ENCODE assay signal across 7 mouse cellular contexts in the genomic region with DNA sequence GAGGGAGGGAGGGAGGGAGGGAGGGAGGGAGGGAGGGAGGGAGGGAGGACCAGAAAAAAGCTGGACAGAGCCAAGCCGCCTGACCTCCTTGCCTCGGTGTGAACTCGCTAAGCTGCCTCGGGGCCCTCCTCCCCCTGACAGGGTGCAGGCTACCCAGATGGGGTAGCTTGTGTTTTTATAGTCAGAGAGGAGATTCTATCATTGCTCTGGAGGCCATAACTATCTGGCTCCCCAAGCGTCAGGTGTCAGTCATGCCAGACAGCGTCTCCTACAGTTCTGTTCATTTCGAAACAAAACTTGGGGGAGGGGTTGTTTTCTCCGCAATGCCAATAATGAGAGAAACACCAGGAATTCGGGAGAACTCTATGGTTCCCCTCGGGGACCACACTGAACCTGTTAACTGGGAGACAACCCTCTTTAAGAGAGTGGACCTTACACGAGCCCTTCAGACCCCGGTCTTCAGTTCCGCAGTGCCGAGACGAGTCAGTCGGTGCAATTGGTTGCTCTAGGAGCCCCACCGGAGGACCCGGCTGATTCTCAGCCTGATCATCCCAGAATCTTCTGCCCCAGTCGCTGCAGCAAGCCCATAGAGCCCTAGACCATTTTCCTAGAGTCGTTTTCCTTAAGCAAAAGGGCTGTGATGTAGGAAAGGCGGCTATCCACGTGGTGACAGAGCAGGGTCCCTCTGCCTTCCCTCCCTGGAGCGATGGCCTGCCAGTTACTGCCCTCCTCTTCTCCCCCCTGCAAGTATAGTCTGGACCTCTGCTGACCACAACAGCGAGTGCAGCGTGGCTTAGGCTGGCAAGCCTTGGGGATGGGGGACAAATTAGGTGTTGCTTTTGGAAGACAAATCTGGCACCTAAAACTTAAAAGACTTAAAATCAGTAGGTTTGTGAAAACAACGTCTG. TPM values are rescaled to one million over a fixed set of nuclear protein-coding genes. Genes with fewer than 3 reads are reported as not detected.
DNase-seq lines count a peak whose midpoint lies in the region; ATAC-seq and TF ChIP-seq lines count a peak whose summit lies in the region.

No protein-coding gene starts in this region.

- peaks cover 4% of the 10 kb centered on the region for H3K9me3 ChIP-seq in CH12.LX (replicated peaks; ENCODE audit: low read length)
- no peaks in the 10 kb centered on the region for H3K9me3 ChIP-seq in hindbrain, embryonic 10.5 days
- no peaks in the 10 kb centered on the region for H3K9me3 ChIP-seq in liver, postnatal 0 days (ENCODE audit: low read length)

- under 1% methylated on average over 26 of the region's 26 CpGs for WGBS in hindbrain, embryonic 10.5 days
- WGBS in liver, postnatal 0 days (ENCODE audit: insufficient replicate concordance): under 1% methylated on average over 26 of the region's 26 CpGs

- peak overlapping the region in 1 of 3 experiments; percentile 6 for H3K4me3 ChIP-seq in CH12.LX (replicated peaks in 1 of 3; ENCODE audit: low read depth in 2 of 3, low read length in 2 of 3, poor library complexity in 1 of 3)
- peak overlapping the region; percentile 88 for H3K4me3 ChIP-seq in hindbrain, embryonic 10.5 days
- peak overlapping the region; percentile 44 for H3K4me3 ChIP-seq in liver, postnatal 0 days (ENCODE audit: low read depth, low read length)

- no peak for TF ChIP-seq EP300 in CH12.LX (IDR thresholded peaks at IDR 0.05; ENCODE audit: low read length)
- no peak for TF ChIP-seq EP300 in liver, postnatal 0 days (IDR thresholded peaks at IDR 0.05; ENCODE audit: low read depth)

- H3K27ac ChIP-seq in CH12.LX (ENCODE audit: insufficient read depth, low read depth): no peak overlapping the region
- H3K27ac ChIP-seq in hindbrain, embryonic 10.5 days: peak overlapping the region; percentile 71; the same call in 1 of the 2 replicates
- H3K27ac ChIP-seq in liver, postnatal 0 days (ENCODE audit: low read depth): no peak overlapping the region

- H3K4me1 ChIP-seq in CH12.LX (ENCODE audit: control insufficient read depth in 1 of 2, insufficient read depth in 2 of 2): peaks cover 0 to 4% of the 10 kb centered on the region in 2 experiments; a peak in 1 of 4 replicates
- H3K4me1 ChIP-seq in hindbrain, embryonic 10.5 days (replicated peaks): peaks cover 39% of the 10 kb centered on the region
- peaks cover 11% of the 10 kb centered on the region for H3K4me1 ChIP-seq in liver, postnatal 0 days (ENCODE audit: insufficient read depth)

- TF ChIP-seq CTCF in CH12.LX (conservative IDR thresholded peaks at IDR 0.05 in 1 of 2, IDR thresholded peaks at IDR 0.05 in 1 of 2; ENCODE audit: low read depth in 2 of 2, low read length in 2 of 2): peak in 1 of 2 experiments; percentile 20; a peak in 2 of 4 replicates
- TF ChIP-seq CTCF in liver, postnatal 0 days (IDR thresholded peaks at IDR 0.05; ENCODE audit: low read depth): peak; percentile 12; the same call in 1 of the 2 replicates

- no peaks in the 10 kb centered on the region for H3K79me2 ChIP-seq in CH12.LX (replicated peaks; ENCODE audit: control insufficient read depth, extremely low read depth, insufficient read depth, poor library complexity, severe bottlenecking)

- no peak overlapping the region for H3K9ac ChIP-seq in CH12.LX (ENCODE audit: insufficient read depth, low read depth)
- no peak overlapping the region for H3K9ac ChIP-seq in liver, postnatal 0 days (replicated peaks)

- DNase-seq in CH12.LX (ENCODE audit: extremely low read depth) (no peak), R1 (ENCODE audit: low read depth, low spot score) (peak; percentile 74), adipocyte (ENCODE audit: low spot score) (no peak)
- peak; percentile 55 for DNase-seq in hindbrain, embryonic 10.5 days (ENCODE audit: low spot score)
- no peak for DNase-seq in liver, postnatal 0 days
- DNase-seq in urinary bladder, postnatal 25 days (ENCODE audit: low spot score): no peak
- no peak for DNase-seq in urinary bladder, postnatal 14 days (ENCODE audit: low spot score)

- H3K4me2 ChIP-seq in CH12.LX (ENCODE audit: insufficient read depth, low read depth, poor library complexity, severe bottlenecking): peak overlapping the region; percentile 45
- peak overlapping the region; percentile 67 for H3K4me2 ChIP-seq in liver, postnatal 0 days (ENCODE audit: low read depth, low read length)

- no peak for TF ChIP-seq RAD21 in CH12.LX (IDR thresholded peaks at IDR 0.05; ENCODE audit: low read depth, low read length)

- dilution Hi-C loops in CH12.LX (cut with MboI; ENCODE audit: extremely low pct_ligation_motif_present, extremely low pct_unique_long_range_greater_than_20kb, low sequenced_read_pairs): no loop called here

- no peaks in the 10 kb centered on the region for H3K36me3 ChIP-seq in CH12.LX (replicated peaks in 1 of 2; ENCODE audit: control insufficient read depth in 1 of 2, insufficient read depth in 1 of 2, low read length in 1 of 2)
- H3K36me3 ChIP-seq in hindbrain, embryonic 10.5 days: no peaks in the 10 kb centered on the region
- no peaks in the 10 kb centered on the region for H3K36me3 ChIP-seq in liver, postnatal 0 days (replicated peaks; ENCODE audit: insufficient read depth, low read length)

- ATAC-seq in liver, postnatal 0 days: peak; percentile 40; the same call in 1 of the 2 replicates

- in situ Hi-C loops in CH12.LX (cut with MboI; ENCODE audit: low pct_ligation_motif_present, low pct_unique_long_range_greater_than_20kb, low sequenced_read_pairs): no loop called here

- TF ChIP-seq POLR2A in CH12.LX (IDR thresholded peaks at IDR 0.05; ENCODE audit: low read depth, low read length): no peak

- H3K27me3 ChIP-seq in CH12.LX (replicated peaks): no peaks in the 10 kb centered on the region
- H3K27me3 ChIP-seq in hindbrain, embryonic 10.5 days (ENCODE audit: insufficient read depth, poor library complexity, severe bottlenecking): peaks cover 70% of the 10 kb centered on the region
- H3K27me3 ChIP-seq in liver, postnatal 0 days (ENCODE audit: insufficient read depth, low read length): peaks cover 56% of the 10 kb centered on the region

TF ChIP-seq in CH12.LX, 34 proteins besides CTCF, POLR2A, EP300 and RAD21:
- peak; percentile 26; the same call in 1 of the 2 replicates for TF ChIP-seq IRF4 (IDR thresholded peaks at IDR 0.05; ENCODE audit: low read depth, low read length)
- no peak for TF ChIP-seq GABPA (IDR thresholded peaks at IDR 0.05; ENCODE audit: insufficient replicate concordance, low read depth, low read length)
- TF ChIP-seq RCOR1 (conservative IDR thresholded peaks at IDR 0.05; ENCODE audit: low read depth, low read length): no peak

RNA-seq across cellular contexts. Expression of gene Lrp2, which starts 1.2 kb away (rescaled TPM):
- under 0.01 and 0.04 TPM in 2 replicates for total RNA-seq in CH12.LX (2012; rRNA removed)
- 0.01 TPM in 2 replicates for total RNA-seq in CH12.LX (2014; rRNA removed)
- 0.07 TPM in 1 of 2 replicates, not detected in the other for polyA plus RNA-seq in CH12.LX (2012; ENCODE audit: insufficient read length, low read depth)
- polyA plus RNA-seq in hindbrain, embryonic 10.5 days (2016; fragmentation: Nextera tagmentation; extraction: Ambion mirVana): 1.8 and 2.0 TPM in 2 replicates
- 0.02 and 0.05 TPM in 2 replicates for polyA plus RNA-seq in liver, postnatal 0 days (2015; fragmentation: Nextera tagmentation; extraction: Ambion mirVana)

RNA-seq across cellular contexts. Expression of gene Bbs5, which starts 59.9 kb away (rescaled TPM):
- total RNA-seq in CH12.LX (2012; rRNA removed) (5.0 and 5.4 TPM in 2 replicates), CH12.LX (2014; rRNA removed) (8.1 and 9.1 TPM in 2 replicates)
- polyA plus RNA-seq in CH12.LX (2012; ENCODE audit: insufficient read length, low read depth): 6.7 and 9.1 TPM in 2 replicates
- polyA plus RNA-seq in hindbrain, embryonic 10.5 days (2016; fragmentation: Nextera tagmentation; extraction: Ambion mirVana): 17.0 and 17.2 TPM in 2 replicates
- polyA plus RNA-seq in liver, postnatal 0 days (2015; fragmentation: Nextera tagmentation; extraction: Ambion mirVana): 3.6 and 3.9 TPM in 2 replicates

Comparison
In these comparisons a context has a peak if more than half of its experiments do, and no peak if none do; other contexts are left out.
1. DNase-seq: peak in R1 (single experiment) and hindbrain, embryonic 10.5 days (single experiment); none in CH12.LX (single experiment), liver, postnatal 0 days (single experiment), urinary bladder, postnatal 25 days (single experiment), urinary bladder, postnatal 14 days (single experiment) and adipocyte (single experiment).